Mouse (Mus musculus): ENCODE data around the gene Slc37a1.

Slc37a1 gene

GRCm38 (mm10) chr17:31355792-31356502, 69.4 kb downstream of the Slc37a1 start:
- DNase-seq = no peak

DNA sequence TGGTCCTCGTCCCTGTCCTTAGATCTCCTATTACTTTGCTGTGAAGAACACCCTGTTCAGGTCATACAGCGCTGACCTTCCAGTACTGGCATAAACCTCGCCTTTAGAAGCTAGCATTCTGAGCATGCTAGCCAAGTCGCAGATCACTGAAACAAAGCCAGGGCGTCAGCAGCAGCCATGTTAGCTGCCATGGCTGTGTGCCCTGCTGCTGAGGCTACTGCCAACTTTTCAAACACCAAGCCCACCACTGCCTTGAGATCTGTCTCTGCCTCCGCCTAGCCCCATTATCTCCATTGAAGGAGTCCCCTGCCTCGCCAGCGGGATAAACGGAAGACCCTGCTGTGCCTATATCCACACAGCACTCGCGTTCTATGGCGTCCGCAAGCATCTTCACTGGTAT, 74.0 kb downstream of the Slc37a1 start:
- DNase-seq = no peak

GRCm38 (mm10) chr17:31365586-31366166, 79.1 kb downstream of the Slc37a1 start:
- no peak for DNase-seq

GRCm38 (mm10) chr17:31370221-31370620, 83.6 kb downstream of the Slc37a1 start:
- DNase-seq = no peak

DNA sequence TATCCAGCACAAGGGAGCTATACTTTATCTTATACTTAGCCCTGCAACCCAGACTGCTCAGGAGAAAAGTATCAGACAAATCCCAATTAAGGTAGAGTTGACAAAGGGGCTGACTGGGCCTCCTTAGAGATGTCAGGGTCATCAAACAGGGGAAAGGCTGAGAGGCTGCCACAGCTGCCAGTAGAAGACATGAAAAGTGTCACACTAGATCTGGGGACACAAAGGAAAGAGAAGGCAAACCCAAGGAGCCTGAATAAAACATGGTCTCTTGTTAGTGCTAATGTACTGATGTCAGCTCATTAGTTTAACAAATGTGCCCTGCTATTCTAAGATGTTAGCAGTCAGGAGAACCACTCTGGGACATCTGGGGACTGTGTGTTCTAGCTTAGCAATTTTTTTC, 84.3 kb downstream of the Slc37a1 start:
- DNase-seq = no peak

GRCm38 (mm10) chr17:31377961-31378360, 91.4 kb downstream of the Slc37a1 start:
- DNase-seq = peak; percentile 76

GRCm38 (mm10) chr17:31378361-31378761, 91.8 kb downstream of the Slc37a1 start:
- DNase-seq = peak; percentile 43

DNA sequence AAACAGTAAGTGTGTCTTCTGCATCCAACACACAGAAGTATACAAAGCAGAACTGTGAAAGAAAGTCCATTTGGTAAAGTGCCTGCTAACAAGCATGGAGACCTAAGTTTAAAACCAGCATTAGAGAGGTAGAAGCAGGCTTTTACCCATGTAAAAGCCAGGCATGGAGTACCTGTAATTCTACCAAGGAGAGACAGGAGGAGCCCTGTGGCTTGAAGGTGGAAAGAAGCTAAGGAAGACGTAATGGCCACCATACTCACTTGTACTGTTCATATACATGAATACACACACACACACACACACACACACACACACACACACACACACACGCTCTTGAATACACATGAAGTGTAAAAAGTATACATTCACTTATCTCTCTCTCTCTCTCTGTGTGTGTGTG, 92.5 kb downstream of the Slc37a1 start:
- DNase-seq = no peak

GRCm38 (mm10) chr17:31379863-31380262, 93.3 kb downstream of the Slc37a1 start:
- no peak for DNase-seq

DNA sequence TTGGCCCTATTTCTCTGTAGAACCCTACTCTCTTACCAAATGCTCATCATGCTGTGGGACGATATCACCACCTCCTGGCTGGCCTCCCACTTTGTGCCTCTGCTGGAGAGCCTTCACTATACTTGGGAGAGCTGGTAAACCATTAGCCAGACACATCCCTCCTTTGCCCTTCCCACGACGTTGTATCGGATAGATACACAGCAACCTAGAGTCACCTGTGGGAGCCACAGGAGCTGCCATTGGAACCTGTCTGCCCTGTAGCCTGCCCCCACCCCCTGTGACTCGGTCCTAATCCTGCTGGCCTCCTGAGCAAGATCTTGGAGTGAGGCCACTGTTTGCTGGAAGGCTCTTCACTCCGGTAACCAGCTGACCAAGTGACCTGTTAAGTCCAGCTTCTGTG, 96.7 kb downstream of the Slc37a1 start:
- no peak for DNase-seq

DNA sequence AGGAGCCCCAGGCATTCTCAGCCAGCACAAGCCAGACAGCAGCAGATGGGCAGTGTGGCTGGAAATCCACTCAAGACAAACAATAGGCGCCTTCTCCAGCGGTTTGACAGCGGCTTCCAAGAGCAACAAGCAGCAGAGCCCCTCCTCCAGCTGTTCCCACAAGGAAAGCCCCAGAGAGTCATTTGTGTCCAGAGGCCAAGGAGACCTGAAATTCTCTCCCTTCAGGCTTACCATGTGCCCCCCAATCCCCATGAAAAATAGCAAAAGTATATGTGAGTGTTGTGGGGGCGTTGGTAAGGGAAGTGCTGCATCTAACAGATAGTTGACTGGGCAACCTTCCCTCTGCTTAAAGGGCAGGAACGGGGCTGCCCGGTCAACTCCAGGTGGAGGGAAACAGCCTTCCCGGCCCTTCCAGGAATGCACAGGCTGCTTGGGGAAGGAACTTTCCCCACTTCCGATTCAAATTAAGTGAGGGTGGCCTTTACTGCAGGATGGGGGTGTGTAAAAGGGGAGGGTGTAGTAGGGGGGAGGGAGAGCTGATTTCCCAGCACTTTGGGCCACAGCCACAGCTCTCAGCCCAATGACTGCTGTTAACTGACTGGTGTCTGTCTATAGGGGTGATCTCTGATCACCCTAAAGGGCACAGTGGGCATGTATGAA, 98.5 kb downstream of the Slc37a1 start:
- DNase-seq = no peak

- DNase-seq = peak; percentile 57
Measured at GRCm38 (mm10) chr17:31385671-31386665, 99.4 kb downstream of the Slc37a1 start, which contains the start of gene Pde9a. Gene Pde9a, plus strand, starts transcription at chr17:31386210.

DNA sequence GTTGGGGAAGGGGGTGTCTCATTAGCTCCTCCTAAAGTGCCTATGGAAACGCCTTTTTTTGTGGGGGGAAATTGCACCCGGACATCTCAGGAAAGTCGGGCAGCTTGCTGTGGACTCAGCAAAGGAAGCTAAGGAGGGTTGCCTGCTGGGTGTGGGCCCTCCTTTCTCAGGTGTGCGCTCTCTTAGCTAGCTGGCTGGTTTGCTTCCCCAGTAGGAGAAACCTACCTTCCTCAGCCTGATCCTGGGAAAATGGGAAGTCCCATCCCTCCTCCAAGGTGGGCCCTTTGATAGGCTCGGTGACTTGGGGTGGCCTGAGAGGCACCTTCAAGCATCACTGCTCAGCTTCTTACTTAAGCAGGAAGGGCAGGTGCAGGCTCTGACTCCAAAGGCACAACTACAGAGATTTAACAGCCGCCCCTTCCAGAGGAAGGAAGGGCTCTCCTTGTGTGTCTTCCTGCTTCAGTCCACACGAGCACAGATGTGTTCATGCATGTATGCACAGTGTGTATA, 100.2 kb downstream of the Slc37a1 start:
- DNase-seq = no peak

GRCm38 (mm10) chr17:31389432-31390050, 102.9 kb downstream of the Slc37a1 start:
- no peak for DNase-seq

- no peak for DNase-seq
Measured at GRCm38 (mm10) chr17:31391462-31391861, 104.9 kb downstream of the Slc37a1 start.

- DNase-seq = no peak
Measured at GRCm38 (mm10) chr17:31392041-31392440, 105.4 kb downstream of the Slc37a1 start.

DNA sequence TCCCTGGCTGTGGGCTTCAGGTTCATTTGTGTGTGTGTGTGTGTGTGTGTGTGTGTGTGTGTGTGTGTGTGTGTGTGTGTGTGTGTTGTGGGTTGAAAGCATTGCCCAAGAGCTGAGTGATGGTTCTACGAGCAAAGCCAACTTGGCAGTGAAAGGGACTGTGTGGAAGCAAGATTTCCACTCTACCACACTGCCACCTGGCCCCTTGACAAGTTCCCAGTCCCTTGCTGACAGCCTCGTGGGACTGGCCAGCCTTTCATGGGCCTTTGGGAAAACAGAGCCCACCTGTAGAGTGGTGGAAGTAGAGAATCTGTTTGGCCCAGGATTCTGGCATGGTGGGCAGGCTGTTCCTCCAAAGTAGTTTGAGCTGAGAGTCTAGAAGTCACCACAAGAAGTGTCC, 107.2 kb downstream of the Slc37a1 start:
- no peak for DNase-seq

DNA sequence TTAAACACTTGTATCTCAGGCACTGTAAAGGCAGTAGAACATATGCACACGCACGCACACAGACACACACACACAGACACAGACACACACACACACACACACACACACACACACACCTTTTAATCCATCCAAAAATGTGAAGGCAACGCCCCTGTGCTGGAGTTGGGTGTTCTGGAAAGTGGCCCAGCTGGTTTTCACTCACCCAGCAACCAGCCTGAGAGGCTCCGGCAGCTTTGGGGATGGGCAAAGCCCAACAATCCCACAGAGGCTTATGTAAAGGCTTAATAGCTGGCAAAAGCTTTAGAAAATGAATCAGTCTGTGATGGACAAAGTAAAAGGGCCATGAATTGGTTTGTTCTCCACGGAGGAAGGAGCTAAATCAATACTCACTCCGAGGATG, 113.7 kb downstream of the Slc37a1 start:
- no peak for DNase-seq

All from cerebellum, adult 11 months (tissue).